Mouse (Mus musculus): Measurements from ENCODE around the gene Csrnp3. TPM values are rescaled to one million over a fixed set of nuclear protein-coding genes. Genes with fewer than 3 reads are reported as not detected.

Gene Csrnp3
- polyA plus RNA-seq, 1 experiment: not detected

DNA sequence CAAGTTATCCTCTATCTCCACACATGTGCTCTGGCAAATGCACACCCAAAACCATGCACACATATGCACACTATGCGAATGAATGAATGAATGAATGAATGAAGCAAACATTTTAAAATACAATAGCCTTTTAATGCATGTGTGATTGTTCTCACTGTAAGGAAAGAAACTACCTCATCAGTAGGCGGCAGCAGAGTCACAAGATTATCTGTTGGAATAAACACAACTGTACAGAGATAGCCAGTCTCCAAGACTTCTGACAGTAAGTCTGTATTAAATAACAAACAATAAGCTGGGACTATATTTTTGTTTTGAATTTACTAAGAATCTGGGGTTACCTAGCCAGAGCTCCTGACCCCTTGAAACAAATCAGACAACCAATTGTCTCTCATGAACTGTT, 53.9 kb downstream of the Csrnp3 start:
- no peaks in the 10 kb centered on the region for H3K27me3 ChIP-seq (ENCODE audit: control insufficient read depth, insufficient read depth, low read length)
- WGBS: 93% methylated on average over 2 of the region's 2 CpGs
- H3K27ac ChIP-seq (ENCODE audit: insufficient read depth, low read length): no peak overlapping the region
- DNase-seq (ENCODE audit: low read depth in 1 of 2, low spot score in 2 of 2): no peak
- no peaks in the 10 kb centered on the region for H3K4me1 ChIP-seq (ENCODE audit: control insufficient read depth, insufficient read depth, insufficient read length)
- TF ChIP-seq POLR2A (IDR thresholded peaks at IDR 0.05; ENCODE audit: low read depth, low read length): no peak
- no peaks in the 10 kb centered on the region for H3K36me3 ChIP-seq (ENCODE audit: control insufficient read depth, insufficient read depth, low read length)
- no peak overlapping the region for H3K4me3 ChIP-seq (ENCODE audit: extremely low read depth, insufficient read depth, insufficient read length)

DNA sequence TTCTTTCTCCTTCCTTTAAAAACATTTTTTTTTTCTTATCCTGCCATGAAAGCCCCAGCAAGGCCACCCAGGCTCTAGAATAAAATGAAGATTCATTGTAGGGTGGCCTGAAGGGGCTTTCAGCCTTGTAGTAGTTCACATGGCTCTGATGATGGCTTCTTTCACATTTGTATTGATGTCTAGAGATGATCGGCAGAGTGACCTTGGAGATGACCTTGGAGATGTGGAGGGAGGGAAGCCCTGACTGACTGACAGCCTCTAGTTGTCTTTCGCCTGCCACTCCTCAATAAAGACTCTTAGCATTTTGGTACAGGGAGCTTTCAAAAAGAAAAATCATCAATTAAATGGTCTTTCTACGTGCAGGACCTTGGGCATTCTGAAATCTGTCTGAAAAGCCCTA, 63.0 kb downstream of the Csrnp3 start:
- TF ChIP-seq CTCF (IDR thresholded peaks at IDR 0.05; ENCODE audit: extremely low read depth, insufficient read depth, insufficient read length, insufficient replicate concordance): no peak
- DNase-seq (ENCODE audit: low read depth in 1 of 2, low spot score in 2 of 2): no peak
- Histone ChIP-seq H3K27me3 (ENCODE audit: control insufficient read depth, insufficient read depth, low read length) (no peaks in the 10 kb centered on the region), H3K36me3 (ENCODE audit: control insufficient read depth, insufficient read depth, low read length) (no peaks in the 10 kb centered on the region), H3K4me1 (ENCODE audit: control insufficient read depth, insufficient read depth, insufficient read length) (no peaks in the 10 kb centered on the region), H3K27ac (ENCODE audit: insufficient read depth, low read length) (no peak overlapping the region), H3K4me3 (ENCODE audit: extremely low read depth, insufficient read depth, insufficient read length) (no peak overlapping the region)
- 81% methylated on average over 3 of the region's 3 CpGs for WGBS

DNA sequence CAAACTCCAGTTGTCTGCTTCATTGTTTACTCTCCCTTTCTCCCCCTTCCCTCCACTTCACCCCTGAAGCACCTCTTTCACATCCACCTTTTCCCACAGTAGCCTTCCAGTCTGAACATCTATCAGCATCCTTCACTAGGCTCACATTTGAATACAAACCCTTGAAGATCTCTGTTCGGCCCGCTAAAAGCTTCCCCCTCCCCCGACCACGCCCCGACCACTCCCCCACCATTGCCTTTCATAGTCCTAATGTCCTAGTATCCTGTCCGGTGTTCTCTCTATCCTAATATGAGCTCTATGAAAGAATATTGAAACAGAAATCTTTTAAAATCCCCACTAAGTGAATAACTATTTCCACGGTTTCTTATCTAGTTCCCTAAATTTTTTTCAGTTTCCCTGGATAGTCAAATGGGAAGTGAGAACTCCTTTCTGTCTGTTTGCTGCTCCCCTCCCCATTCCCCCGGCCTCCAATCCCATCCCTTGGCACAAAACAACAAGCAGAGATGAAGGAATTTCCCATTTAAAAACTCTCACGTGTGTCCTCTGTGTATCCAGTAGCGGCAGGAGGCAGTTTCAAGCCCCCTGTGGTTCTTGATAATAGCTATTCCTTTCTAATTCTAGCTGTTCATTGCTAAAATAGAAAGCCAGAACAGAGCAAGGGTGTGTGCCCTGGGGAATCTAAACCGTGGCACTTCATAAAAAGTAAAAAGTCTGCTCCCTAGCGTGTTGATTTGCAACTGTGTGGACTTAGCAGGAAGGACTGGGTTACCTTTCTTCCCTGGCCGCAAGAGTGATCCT, 64.4 kb downstream of the Csrnp3 start:
- Histone ChIP-seq H3K27ac (ENCODE audit: insufficient read depth, low read length) (no peak overlapping the region), H3K36me3 (ENCODE audit: control insufficient read depth, insufficient read depth, low read length) (no peaks in the 10 kb centered on the region), H3K27me3 (ENCODE audit: control insufficient read depth, insufficient read depth, low read length) (no peaks in the 10 kb centered on the region), H3K4me3 (ENCODE audit: extremely low read depth, insufficient read depth, insufficient read length) (no peak overlapping the region), H3K4me1 (ENCODE audit: control insufficient read depth, insufficient read depth, insufficient read length) (no peaks in the 10 kb centered on the region)
- WGBS: 48% methylated on average over 13 of the region's 13 CpGs
- DNase-seq (ENCODE audit: low read depth in 1 of 2, low spot score in 2 of 2): no peak
- TF ChIP-seq POLR2A (IDR thresholded peaks at IDR 0.05; ENCODE audit: low read depth, low read length): no peak
- no peak for TF ChIP-seq CTCF (IDR thresholded peaks at IDR 0.05; ENCODE audit: extremely low read depth, insufficient read depth, insufficient read length, insufficient replicate concordance)

DNA sequence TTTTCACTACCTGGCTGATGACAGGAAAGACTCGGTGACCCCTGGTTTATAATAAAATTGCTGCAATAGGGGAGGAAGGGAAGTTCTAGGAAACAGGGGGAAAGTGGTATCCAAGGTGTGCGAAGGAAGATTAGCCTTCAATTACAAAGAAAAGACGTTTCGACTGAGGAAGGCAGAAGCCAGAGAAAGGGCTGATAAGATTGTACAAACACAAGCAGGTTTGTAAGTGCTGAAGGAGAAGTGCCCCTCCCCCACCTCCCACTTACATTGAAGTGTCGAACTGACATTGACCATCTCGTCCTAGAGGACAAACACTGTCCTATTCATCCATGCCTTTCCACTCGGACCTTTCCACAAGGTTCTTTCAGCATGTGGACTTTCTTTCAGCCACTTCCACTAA, 70.4 kb downstream of the Csrnp3 start:
- TF ChIP-seq POLR2A (IDR thresholded peaks at IDR 0.05; ENCODE audit: low read depth, low read length) (no peak), CTCF (IDR thresholded peaks at IDR 0.05; ENCODE audit: extremely low read depth, insufficient read depth, insufficient read length, insufficient replicate concordance) (no peak)
- no peak for DNase-seq (ENCODE audit: low read depth in 1 of 2, low spot score in 2 of 2)
- Histone ChIP-seq H3K36me3 (ENCODE audit: control insufficient read depth, insufficient read depth, low read length) (no peaks in the 10 kb centered on the region), H3K4me3 (ENCODE audit: extremely low read depth, insufficient read depth, insufficient read length) (no peak overlapping the region), H3K27ac (ENCODE audit: insufficient read depth, low read length) (no peak overlapping the region), H3K4me1 (ENCODE audit: control insufficient read depth, insufficient read depth, insufficient read length) (no peaks in the 10 kb centered on the region), H3K27me3 (ENCODE audit: control insufficient read depth, insufficient read depth, low read length) (no peaks in the 10 kb centered on the region)
- 52% methylated on average over 7 of the region's 7 CpGs for WGBS

DNA sequence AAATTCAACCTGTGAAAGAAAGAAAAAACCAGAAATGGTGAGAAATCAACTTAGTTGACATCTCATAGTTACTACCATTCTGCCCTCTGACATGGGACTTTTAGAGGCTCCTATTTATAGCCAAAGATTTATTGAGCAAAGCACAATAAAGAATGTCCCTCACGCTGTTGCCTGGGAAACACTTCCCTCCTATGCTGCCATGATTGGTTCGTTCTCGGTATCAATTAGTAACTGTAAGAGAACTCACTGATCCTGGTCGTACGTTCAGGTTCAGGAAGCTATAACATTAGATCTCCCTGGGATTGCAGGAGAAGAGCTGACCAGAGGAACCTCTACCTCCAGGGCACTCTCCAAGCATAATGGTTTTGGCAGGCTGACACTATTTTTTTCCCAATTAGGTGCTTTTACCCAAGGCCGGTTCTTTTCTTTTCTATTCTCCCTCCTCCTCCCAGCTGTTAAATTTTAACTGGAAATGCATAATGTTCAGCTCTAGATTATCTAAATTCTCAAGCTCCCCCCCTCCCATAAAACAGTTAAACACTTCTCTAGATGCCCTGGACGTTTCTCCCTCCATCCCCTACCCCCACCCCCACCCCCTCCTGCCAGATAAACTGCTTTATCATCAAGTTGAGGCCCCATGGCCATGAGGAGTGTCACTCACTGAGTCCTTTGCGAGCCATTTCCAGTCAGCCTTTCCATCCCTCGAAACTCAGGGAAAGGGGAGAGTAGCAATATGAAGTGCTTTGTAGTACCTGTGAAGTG, 75.3 kb downstream of the Csrnp3 start:
- no peak overlapping the region for H3K4me3 ChIP-seq (ENCODE audit: extremely low read depth, insufficient read depth, insufficient read length)
- H3K4me1 ChIP-seq (ENCODE audit: control insufficient read depth, insufficient read depth, insufficient read length): no peaks in the 10 kb centered on the region
- no peaks in the 10 kb centered on the region for H3K36me3 ChIP-seq (ENCODE audit: control insufficient read depth, insufficient read depth, low read length)
- TF ChIP-seq POLR2A (IDR thresholded peaks at IDR 0.05; ENCODE audit: low read depth, low read length) (no peak), CTCF (IDR thresholded peaks at IDR 0.05; ENCODE audit: extremely low read depth, insufficient read depth, insufficient read length, insufficient replicate concordance) (no peak)
- DNase-seq (ENCODE audit: low read depth in 1 of 2, low spot score in 2 of 2): no peak
- WGBS: 64% methylated on average over 9 of the region's 9 CpGs
- H3K27me3 ChIP-seq (ENCODE audit: control insufficient read depth, insufficient read depth, low read length): no peaks in the 10 kb centered on the region
- no peak overlapping the region for H3K27ac ChIP-seq (ENCODE audit: insufficient read depth, low read length)

DNA sequence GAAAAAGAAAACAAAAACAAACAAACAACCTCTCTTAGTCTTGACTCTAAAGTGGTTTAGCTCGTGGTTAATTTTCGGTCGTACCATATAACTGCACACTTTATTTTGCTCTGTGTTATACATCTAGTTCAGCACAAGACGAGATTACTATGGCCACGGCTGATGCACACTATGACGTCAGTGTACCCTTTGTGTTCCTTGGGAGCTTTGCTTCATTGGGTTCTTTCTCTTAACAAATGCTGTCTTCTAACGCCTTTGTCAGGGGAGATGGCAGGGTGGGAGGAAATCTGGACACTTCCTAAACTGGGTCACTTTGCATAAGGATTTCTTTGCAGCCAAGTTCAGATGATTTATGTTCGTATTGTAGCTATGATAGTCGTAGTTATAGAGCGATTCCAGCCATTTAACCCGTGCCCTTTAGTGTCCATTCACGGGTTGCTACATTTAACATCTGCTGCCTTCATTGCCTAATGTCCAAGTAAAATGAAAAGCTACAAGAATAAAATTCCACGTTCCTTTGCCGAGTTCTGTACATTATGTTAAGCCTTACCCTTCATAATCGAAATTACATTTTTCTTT, 79.9 kb downstream of the Csrnp3 start:
- no peak overlapping the region for H3K27ac ChIP-seq (ENCODE audit: insufficient read depth, low read length)
- no peak for DNase-seq (ENCODE audit: low read depth in 1 of 2, low spot score in 2 of 2)
- H3K4me1 ChIP-seq (ENCODE audit: control insufficient read depth, insufficient read depth, insufficient read length): no peaks in the 10 kb centered on the region
- no peak for TF ChIP-seq POLR2A (IDR thresholded peaks at IDR 0.05; ENCODE audit: low read depth, low read length)
- no peak for TF ChIP-seq CTCF (IDR thresholded peaks at IDR 0.05; ENCODE audit: extremely low read depth, insufficient read depth, insufficient read length, insufficient replicate concordance)
- 82% methylated on average over 15 of the region's 15 CpGs for WGBS
- H3K36me3 ChIP-seq (ENCODE audit: control insufficient read depth, insufficient read depth, low read length): no peaks in the 10 kb centered on the region
- H3K27me3 ChIP-seq (ENCODE audit: control insufficient read depth, insufficient read depth, low read length): no peaks in the 10 kb centered on the region
- no peak overlapping the region for H3K4me3 ChIP-seq (ENCODE audit: extremely low read depth, insufficient read depth, insufficient read length)

Data from spleen, adult 2 months (tissue).